Mouse (Mus musculus) ES-Bruce4 (cell line): ENCODE measurements around the gene Fgfr2. TPM values are rescaled to one million over a fixed set of nuclear protein-coding genes. Genes with fewer than 3 reads are reported as not detected.

Experiments used
- H3K27ac ChIP-seq: 2 replicates; pipeline ENCODE4 v1.5.1; 2012; ENCODE audit warnings: low read length, inconsistent platforms; ENCODE audit not compliant: insufficient read depth
- H3K27me3 ChIP-seq: 2 replicates; pipeline ENCODE4 v1.6.1; 2012; ENCODE audit warnings: mild to moderate bottlenecking, low read length, inconsistent platforms; ENCODE audit not compliant: control insufficient read depth, poor library complexity, insufficient read depth, severe bottlenecking
- H3K36me3 ChIP-seq: 2 replicates; pipeline ENCODE4 v1.6.1; 2012; ENCODE audit warnings: inconsistent platforms, mild to moderate bottlenecking, low read length, moderate library complexity; ENCODE audit not compliant: control insufficient read depth, poor library complexity, insufficient read depth, severe bottlenecking
- H3K4me1 ChIP-seq: one replicate; pipeline ENCODE4 v1.8.1; 2011; ENCODE audit warnings: low read length; ENCODE audit not compliant: control insufficient read depth, insufficient read depth
- H3K4me3 ChIP-seq: 2 replicates; pipeline ENCODE4 v1.5.1; 2011; ENCODE audit warnings: low read depth, mild to moderate bottlenecking, low read length
- H3K9ac ChIP-seq: 2 replicates; pipeline ENCODE4 v1.6.1; 2012; ENCODE audit warnings: low read depth, mild to moderate bottlenecking, inconsistent platforms; ENCODE audit not compliant: poor library complexity, severe bottlenecking
- H3K9me3 ChIP-seq: replicated peaks from 2 replicates; pipeline ENCODE4 v1.6.1; 2012; ENCODE audit warnings: mild to moderate bottlenecking, low read length, inconsistent platforms; ENCODE audit not compliant: control insufficient read depth, poor library complexity, insufficient read depth, severe bottlenecking
- CTCF ChIP-seq: IDR thresholded peaks from one replicate; pipeline ENCODE4 v1.8.1; 2011; ENCODE audit warnings: low read depth, low read length
- EP300 ChIP-seq: IDR thresholded peaks from 2 replicates; pipeline ENCODE4 v1.6.1; 2011; ENCODE audit warnings: low read depth, low read length; ENCODE audit not compliant: insufficient read depth
- POLR2A ChIP-seq: IDR thresholded peaks from one replicate; pipeline ENCODE4 v1.8.1; 2011; ENCODE audit warnings: low read length; ENCODE audit not compliant: insufficient read depth
- polyA plus RNA-seq: library from polyadenylated mRNA; stranded (reverse); fragments of >200 nt; gene quantifications from 2 replicates; pipeline ENCODE4 v1.2.4, GENCODE M21; 2011; ENCODE audit warnings: low read depth; ENCODE audit not compliant: missing spikeins, insufficient read depth, insufficient read length

Fgfr2 gene
- polyA plus RNA-seq, 1 experiment, result 34.8 TPM

DNA sequence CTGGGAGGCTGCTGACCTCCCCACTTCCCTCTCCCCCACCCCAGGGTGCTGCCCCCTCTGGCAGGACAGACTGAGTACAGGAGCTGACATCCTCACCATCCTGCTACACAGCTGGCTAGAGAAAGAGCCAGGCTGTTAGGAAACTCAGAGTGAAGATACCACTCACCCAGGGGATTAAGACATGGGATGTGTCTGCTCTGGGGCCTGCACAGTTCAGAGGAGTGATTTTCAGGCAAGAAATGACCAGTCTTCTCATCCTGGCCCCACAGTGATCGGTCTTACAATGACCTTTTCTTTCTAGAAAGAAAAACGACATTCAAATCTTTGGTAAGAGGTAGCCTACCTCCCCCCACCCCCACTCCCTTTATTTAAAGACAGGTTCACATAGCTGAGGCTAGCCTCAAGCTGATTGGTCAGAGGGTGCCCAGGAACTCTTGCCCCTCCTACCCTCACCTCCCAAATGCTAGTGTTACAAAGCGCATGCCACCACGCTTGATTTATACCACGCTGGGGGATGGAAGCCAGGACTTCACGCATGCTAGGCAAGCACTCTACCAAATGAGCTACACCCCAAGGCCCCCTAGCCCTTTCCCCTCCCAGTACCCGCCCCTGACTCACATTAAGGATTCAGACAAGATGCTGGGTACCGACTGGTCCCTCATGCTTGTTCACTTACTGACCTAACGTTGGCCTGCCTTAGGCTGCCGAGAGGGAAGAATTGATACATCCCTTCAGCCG, 2845.0 kb downstream of the Fgfr2 start:
- Histone ChIP-seq H3K4me3 (no peak overlapping the region), H3K36me3 (no peaks in the 10 kb centered on the region), H3K27me3 (no peaks in the 10 kb centered on the region), H3K27ac (no peak overlapping the region), H3K4me1 (no peaks in the 10 kb centered on the region), H3K9me3 (no peaks in the 10 kb centered on the region), H3K9ac (no peak overlapping the region)
- no peak for TF ChIP-seq POLR2A
- no peak for TF ChIP-seq EP300
- TF ChIP-seq CTCF, result no peak

DNA sequence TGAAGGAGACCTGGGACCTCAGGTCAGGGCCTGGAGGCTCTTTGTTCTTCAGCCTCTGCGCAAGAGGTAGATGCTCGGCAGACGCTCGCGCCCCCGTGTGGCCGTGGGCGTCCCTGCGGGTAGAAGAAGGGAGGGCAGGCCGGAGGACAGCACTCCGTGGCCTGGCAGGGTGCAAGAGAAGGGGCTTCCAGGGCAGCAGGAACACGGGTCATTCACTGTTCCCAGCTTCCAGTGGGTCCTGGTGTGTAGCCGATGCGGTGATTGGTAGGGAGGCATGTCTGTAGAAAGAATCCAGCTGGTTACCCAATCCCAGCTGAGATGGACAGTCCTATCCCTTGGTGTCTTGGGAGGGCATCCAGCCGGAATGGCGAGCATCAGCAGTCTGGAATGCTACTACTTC, 2849.9 kb downstream of the Fgfr2 start:
- H3K4me3 ChIP-seq, result no peak overlapping the region
- no peaks in the 10 kb centered on the region for H3K36me3 ChIP-seq
- no peak overlapping the region for H3K27ac ChIP-seq
- TF ChIP-seq EP300 (no peak), CTCF (peak; percentile 87)
- no peaks in the 10 kb centered on the region for H3K9me3 ChIP-seq
- no peak overlapping the region for H3K9ac ChIP-seq
- H3K27me3 ChIP-seq, result no peaks in the 10 kb centered on the region; the same call in 1 of the 2 replicates
- no peaks in the 10 kb centered on the region for H3K4me1 ChIP-seq

- Histone ChIP-seq H3K27me3 (peaks cover 1% of the 10 kb centered on the region; the same call in 1 of the 2 replicates), H3K36me3 (no peaks in the 10 kb centered on the region), H3K9ac (no peak overlapping the region), H3K4me1 (no peaks in the 10 kb centered on the region), H3K27ac (no peak overlapping the region), H3K4me3 (no peak overlapping the region), H3K9me3 (no peaks in the 10 kb centered on the region)
- TF ChIP-seq POLR2A, result no peak
- TF ChIP-seq CTCF, result peak; percentile 10
- no peak for TF ChIP-seq EP300
These were observed 2852.3 kb downstream of the Fgfr2 start for GRCm38 (mm10) chr7:130270807-130271206.

GRCm38 (mm10) chr7:130269124-130269867, 2853.9 kb downstream of the Fgfr2 start:
- Histone ChIP-seq H3K9ac (no peak overlapping the region), H3K27ac (no peak overlapping the region), H3K27me3 (peaks cover 4% of the 10 kb centered on the region; the same call in 1 of the 2 replicates), H3K4me1 (no peaks in the 10 kb centered on the region), H3K36me3 (no peaks in the 10 kb centered on the region), H3K4me3 (no peak overlapping the region), H3K9me3 (no peaks in the 10 kb centered on the region)
- TF ChIP-seq EP300, result no peak
- TF ChIP-seq CTCF, result no peak
- TF ChIP-seq POLR2A, result no peak

GRCm38 (mm10) chr7:130267099-130267498, 2856.1 kb downstream of the Fgfr2 start:
- H3K4me3 ChIP-seq, result no peak overlapping the region
- peaks cover 4% of the 10 kb centered on the region; the same call in 1 of the 2 replicates for H3K27me3 ChIP-seq
- TF ChIP-seq POLR2A (no peak), CTCF (peak; percentile 73)
- H3K9ac ChIP-seq, result no peak overlapping the region
- no peaks in the 10 kb centered on the region for H3K9me3 ChIP-seq
- H3K4me1 ChIP-seq, result no peaks in the 10 kb centered on the region
- no peaks in the 10 kb centered on the region for H3K36me3 ChIP-seq
- no peak overlapping the region for H3K27ac ChIP-seq

DNA sequence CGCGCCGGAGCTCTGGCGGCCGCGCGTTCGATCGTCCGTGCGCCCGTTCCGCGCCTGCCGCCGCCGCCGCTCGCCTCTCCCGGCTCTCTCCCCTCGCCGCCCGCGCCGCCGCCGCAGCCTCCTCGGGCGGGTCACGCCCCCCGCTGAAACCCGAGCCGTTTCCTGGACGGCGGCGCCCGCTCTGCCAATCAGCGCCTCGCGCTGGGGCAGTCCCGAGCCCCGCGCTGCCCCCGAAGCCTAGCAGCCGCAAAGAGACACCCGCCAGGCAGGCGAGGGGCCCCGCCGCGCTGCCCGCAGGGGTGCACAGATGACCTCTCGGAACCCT, 2857.0 kb downstream of the Fgfr2 start:
- peak overlapping the region; percentile 95 for H3K4me3 ChIP-seq
- no peaks in the 10 kb centered on the region for H3K9me3 ChIP-seq
- no peaks in the 10 kb centered on the region for H3K4me1 ChIP-seq
- H3K36me3 ChIP-seq, result no peaks in the 10 kb centered on the region
- 0 out of 2 replicates have a peak, but pooled peaks have one; percentile 45 for TF ChIP-seq EP300
- TF ChIP-seq CTCF, result no peak
- peaks cover 4% of the 10 kb centered on the region; the same call in 1 of the 2 replicates for H3K27me3 ChIP-seq
- H3K9ac ChIP-seq, result peak overlapping the region; percentile 63
- H3K27ac ChIP-seq, result no peak overlapping the region
